Comparison of ENCODE assay signal across 29 mouse cellular contexts in the genomic region with DNA sequence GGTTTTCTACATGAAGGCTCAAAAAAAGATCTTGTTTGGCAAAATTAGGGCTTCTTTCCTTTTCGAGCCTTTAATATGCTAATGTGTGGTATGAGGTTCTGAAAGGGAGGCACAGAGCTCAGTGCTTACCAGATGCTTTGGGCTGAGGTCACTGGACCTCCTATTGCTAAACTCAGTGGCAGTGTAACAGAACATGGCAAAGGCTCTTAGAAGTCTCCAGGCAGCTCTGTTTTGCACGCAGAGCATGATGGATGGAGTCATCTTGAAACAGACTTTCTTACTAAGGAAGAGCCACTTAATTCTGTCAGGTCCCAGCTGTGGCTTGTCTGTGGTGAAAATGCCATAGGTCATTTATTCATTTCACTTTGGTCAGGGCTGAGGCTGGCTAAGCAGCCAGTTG. TPM values are rescaled to one million over a fixed set of nuclear protein-coding genes. Genes with fewer than 3 reads are reported as not detected.
DNase-seq lines count a peak whose midpoint lies in the region; ATAC-seq and TF ChIP-seq lines count a peak whose summit lies in the region.
"Had no signal": no experiment of that assay in that cellular context is flagged by ENCODE, and none has a peak within 500 bp of the region (broad histone marks: within the 10 kb centered on the region; RNA-seq: fewer than 3 reads in every experiment).

No protein-coding gene starts in this region.

- no peak overlapping the region for H3K4me2 ChIP-seq in embryonic facial prominence, embryonic 14.5 days (ENCODE audit: low read depth, low read length)
- H3K4me2 ChIP-seq in midbrain, embryonic 11.5 days: no peak overlapping the region
- H3K4me2 ChIP-seq in midbrain, embryonic 13.5 days (replicated peaks): no peak overlapping the region
- H3K4me2 ChIP-seq: forebrain, embryonic 13.5 days; heart, embryonic 15.5 days; hindbrain, embryonic 14.5 days; lung, embryonic 15.5 days; neural tube, embryonic 15.5 days; stomach, embryonic 15.5 days had no signal

- no peaks in the 10 kb centered on the region for H3K9me3 ChIP-seq in embryonic facial prominence, embryonic 14.5 days (ENCODE audit: control insufficient read depth, low read length)
- H3K9me3 ChIP-seq in embryonic facial prominence, embryonic 10.5 days: no peaks in the 10 kb centered on the region
- H3K9me3 ChIP-seq in midbrain, embryonic 11.5 days (ENCODE audit: control insufficient read depth, low read length): no peaks in the 10 kb centered on the region
- no peaks in the 10 kb centered on the region for H3K9me3 ChIP-seq in midbrain, embryonic 13.5 days
- H3K9me3 ChIP-seq: forebrain, embryonic 13.5 days; heart, embryonic 15.5 days; lung, embryonic 15.5 days; neural tube, embryonic 15.5 days; stomach, embryonic 15.5 days had no signal

- no peak overlapping the region for H3K27ac ChIP-seq in embryonic facial prominence, embryonic 14.5 days (replicated peaks; ENCODE audit: low read depth, low read length)
- H3K27ac ChIP-seq in embryonic facial prominence, embryonic 10.5 days (replicated peaks): no peak overlapping the region
- H3K27ac ChIP-seq in midbrain, embryonic 11.5 days (ENCODE audit: low read depth, low read length): no peak overlapping the region
- H3K27ac ChIP-seq in midbrain, embryonic 13.5 days: no peak overlapping the region
- H3K27ac ChIP-seq: forebrain, embryonic 13.5 days; heart, embryonic 15.5 days; hindbrain, embryonic 14.5 days; layer of hippocampus, adult 2 months; liver, embryonic 14.5 days; lung, embryonic 15.5 days; neural tube, embryonic 15.5 days; stomach, embryonic 15.5 days had no signal

- H3K4me1 ChIP-seq in embryonic facial prominence, embryonic 14.5 days (ENCODE audit: control insufficient read depth, insufficient read depth, low read length): no peaks in the 10 kb centered on the region
- peaks cover 2% of the 10 kb centered on the region; the same call in 1 of the 2 replicates for H3K4me1 ChIP-seq in embryonic facial prominence, embryonic 10.5 days
- H3K4me1 ChIP-seq in midbrain, embryonic 11.5 days (ENCODE audit: control insufficient read depth, insufficient read depth, low read length): no peaks in the 10 kb centered on the region
- H3K4me1 ChIP-seq in midbrain, embryonic 13.5 days (replicated peaks): peaks cover 2% of the 10 kb centered on the region; the same call in 1 of the 2 replicates
- H3K4me1 ChIP-seq: stomach, embryonic 15.5 days had no signal

- no peak overlapping the region for H3K4me3 ChIP-seq in embryonic facial prominence, embryonic 14.5 days (ENCODE audit: low read depth, low read length)
- H3K4me3 ChIP-seq in embryonic facial prominence, embryonic 10.5 days: no peak overlapping the region
- no peak overlapping the region for H3K4me3 ChIP-seq in midbrain, embryonic 11.5 days (ENCODE audit: low read depth, low read length)
- no peak overlapping the region for H3K4me3 ChIP-seq in midbrain, embryonic 13.5 days (replicated peaks)
- H3K4me3 ChIP-seq: forebrain, embryonic 13.5 days; heart, embryonic 15.5 days; layer of hippocampus, adult 2 months; lung, embryonic 15.5 days; megakaryocyte, embryonic 14.5 days; neural tube, embryonic 15.5 days; stomach, embryonic 15.5 days had no signal

- no peak for TF ChIP-seq CTCF in brain, embryonic 14.5 days (IDR thresholded peaks at IDR 0.05; ENCODE audit: borderline replicate concordance, extremely low read depth, insufficient read depth, insufficient read length)

- no peaks in the 10 kb centered on the region for H3K27me3 ChIP-seq in embryonic facial prominence, embryonic 14.5 days (replicated peaks; ENCODE audit: control insufficient read depth, insufficient read depth, low read length)
- no peaks in the 10 kb centered on the region for H3K27me3 ChIP-seq in embryonic facial prominence, embryonic 10.5 days (replicated peaks; ENCODE audit: low read depth, poor library complexity, severe bottlenecking)
- H3K27me3 ChIP-seq in midbrain, embryonic 11.5 days (ENCODE audit: control insufficient read depth, insufficient read depth, low read length): no peaks in the 10 kb centered on the region
- H3K27me3 ChIP-seq in midbrain, embryonic 13.5 days: no peaks in the 10 kb centered on the region
- H3K27me3 ChIP-seq: heart, embryonic 15.5 days; lung, embryonic 15.5 days; megakaryocyte, embryonic 14.5 days; neural tube, embryonic 15.5 days; stomach, embryonic 15.5 days had no signal

- WGBS in embryonic facial prominence, embryonic 14.5 days: 52% methylated on average over 2 of the region's 2 CpGs
- 71% methylated on average over 2 of the region's 2 CpGs for WGBS in embryonic facial prominence, embryonic 10.5 days
- WGBS in midbrain, embryonic 11.5 days: 62% methylated on average over 2 of the region's 2 CpGs
- 67% methylated on average over 2 of the region's 2 CpGs for WGBS in midbrain, embryonic 13.5 days

- no peak overlapping the region for H3K9ac ChIP-seq in embryonic facial prominence, embryonic 14.5 days (ENCODE audit: low read depth, low read length)
- no peak overlapping the region for H3K9ac ChIP-seq in midbrain, embryonic 11.5 days (ENCODE audit: low read length)
- H3K9ac ChIP-seq in midbrain, embryonic 13.5 days (replicated peaks): no peak overlapping the region
- H3K9ac ChIP-seq: forebrain, embryonic 13.5 days; heart, embryonic 15.5 days; hindbrain, embryonic 14.5 days; liver, embryonic 14.5 days; lung, embryonic 15.5 days; neural tube, embryonic 15.5 days; stomach, embryonic 15.5 days had no signal

- no peak for TF ChIP-seq POLR2A in brain, embryonic 14.5 days (IDR thresholded peaks at IDR 0.05; ENCODE audit: borderline replicate concordance, extremely low read depth, insufficient read depth, insufficient read length, poor library complexity, severe bottlenecking)

- H3K36me3 ChIP-seq in embryonic facial prominence, embryonic 14.5 days (ENCODE audit: control insufficient read depth, insufficient read depth, low read length): no peaks in the 10 kb centered on the region
- no peaks in the 10 kb centered on the region for H3K36me3 ChIP-seq in embryonic facial prominence, embryonic 10.5 days (replicated peaks)
- H3K36me3 ChIP-seq in midbrain, embryonic 11.5 days (ENCODE audit: control insufficient read depth, insufficient read depth, low read length): no peaks in the 10 kb centered on the region
- no peaks in the 10 kb centered on the region for H3K36me3 ChIP-seq in midbrain, embryonic 13.5 days
- H3K36me3 ChIP-seq: heart, embryonic 15.5 days; lung, embryonic 15.5 days; neural tube, embryonic 15.5 days; stomach, embryonic 15.5 days had no signal

- peak; percentile 24 for DNase-seq in embryonic facial prominence, embryonic 14.5 days (ENCODE audit: low spot score)
- no peak for DNase-seq in embryonic facial prominence, embryonic 10.5 days (ENCODE audit: low spot score)
- DNase-seq in midbrain, embryonic 11.5 days (ENCODE audit: low spot score, missing footprints): peak; percentile 39
- peak; percentile 25 for DNase-seq in brain, embryonic 14.5 days (ENCODE audit: low read depth)
- no peak for DNase-seq in layer of hippocampus, adult 11-12 months (ENCODE audit: low spot score)
- DNase-seq in right cerebral cortex, postnatal 4 days: no peak
- DNase-seq: adrenal gland, postnatal 14 days; cerebellum, adult 11-12 months; cerebellum, postnatal 10 days; gastrocnemius, postnatal 10 days; heart, postnatal 36 days; kidney, adult 11 months; kidney, postnatal 14 days; left cerebral cortex, postnatal 4 days; lung, postnatal 36 days; midbrain, embryonic 14.5 days; retina, postnatal 1 day; right cerebral cortex, postnatal 14 days; thymus, postnatal 14 days had no signal

- ATAC-seq in embryonic facial prominence, embryonic 14.5 days (ENCODE audit: low read depth): no peak
- ATAC-seq in midbrain, embryonic 11.5 days (ENCODE audit: low FRiP score): no peak
- no peak for ATAC-seq in midbrain, embryonic 13.5 days
- ATAC-seq: forebrain, embryonic 13.5 days had no signal

RNA-seq across cellular contexts. Expression of a gene that starts 11.6 kb away (rescaled TPM):
- 6.8 and 7.1 TPM in 2 replicates for polyA plus RNA-seq in embryonic facial prominence, embryonic 14.5 days (2014; fragmentation: Nextera tagmentation; extraction: Ambion mirVana)
- polyA plus RNA-seq in embryonic facial prominence, embryonic 10.5 days (2016; fragmentation: Nextera tagmentation; extraction: Ambion mirVana): 4.4 and 4.8 TPM in 2 replicates
- 4.3 and 5.2 TPM in 2 replicates for polyA plus RNA-seq in midbrain, embryonic 11.5 days (2014; fragmentation: Nextera tagmentation; extraction: Ambion mirVana)
- 5.8 and 6.2 TPM in 2 replicates for polyA plus RNA-seq in midbrain, embryonic 13.5 days (2015; fragmentation: Nextera tagmentation; extraction: Ambion mirVana)
- 1.5 and 5.7 TPM in 2 replicates for polyA plus RNA-seq in brain, embryonic 14.5 days (2012; rRNA removed)

Comparison
In these comparisons a context has a peak if more than half of its experiments do, and no peak if none do; other contexts are left out.
1. DNase-seq: peak in embryonic facial prominence, embryonic 14.5 days (single experiment), midbrain, embryonic 11.5 days (single experiment) and brain, embryonic 14.5 days (single experiment); none in embryonic facial prominence, embryonic 10.5 days (single experiment), layer of hippocampus, adult 11-12 months (single experiment) and right cerebral cortex, postnatal 4 days (single experiment).